Mouse (Mus musculus): ENCODE measurements around the gene Gm28230. TPM values are rescaled to one million over a fixed set of nuclear protein-coding genes. Genes with fewer than 3 reads are reported as not detected.
A peak's percentile ranks its signal among the peaks of the same experiment; 100 is the strongest.

The Gm28230 gene
- polyA plus RNA-seq, 1 experiment = not detected

DNA sequence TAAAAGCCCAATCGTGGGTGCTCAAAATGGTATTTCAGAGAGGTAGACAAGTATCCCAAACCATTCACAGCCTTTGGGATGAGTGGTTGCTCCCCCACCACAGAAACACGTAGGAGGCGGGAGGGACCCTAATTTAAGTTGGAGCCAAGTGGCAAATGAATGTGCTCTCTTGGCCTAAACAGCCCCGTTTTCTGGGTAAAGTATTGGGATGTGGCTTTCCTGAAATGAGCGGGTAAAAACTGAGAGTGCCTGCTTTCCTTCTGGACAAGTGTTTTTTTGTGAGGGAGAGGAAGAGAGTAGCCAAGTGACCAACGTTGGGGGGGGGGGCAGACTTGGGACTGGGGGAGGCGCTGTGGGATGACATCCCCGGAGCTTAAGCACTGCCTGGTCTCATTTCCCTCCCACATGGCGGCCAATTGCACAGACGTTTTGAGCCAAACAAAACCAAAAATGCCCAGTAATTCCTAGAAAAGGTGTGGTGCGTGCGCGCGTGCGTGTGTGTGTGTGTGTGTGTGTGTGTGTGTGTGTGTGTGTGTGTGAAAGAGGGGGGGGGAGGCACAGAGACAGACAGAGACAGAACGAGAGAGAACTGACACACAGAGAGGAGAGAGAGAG lies 15.5 kb upstream of the Gm28230 start:
- H3K9me3 ChIP-seq = no peaks in the 10 kb centered on the region
- no peak for TF ChIP-seq FLI1 (IDR thresholded peaks at IDR 0.05; ENCODE audit: low read length)
- no peak for TF ChIP-seq GATA1 (IDR thresholded peaks at IDR 0.05; ENCODE audit: borderline replicate concordance, low read length)
- peaks cover 96% of the 10 kb centered on the region for H3K27me3 ChIP-seq (replicated peaks)
- no peak overlapping the region for H3K4me3 ChIP-seq (replicated peaks)
- H3K4me1 ChIP-seq = peaks cover 25% of the 10 kb centered on the region
- no peaks in the 10 kb centered on the region for H3K36me3 ChIP-seq (replicated peaks; ENCODE audit: low read length)

DNA sequence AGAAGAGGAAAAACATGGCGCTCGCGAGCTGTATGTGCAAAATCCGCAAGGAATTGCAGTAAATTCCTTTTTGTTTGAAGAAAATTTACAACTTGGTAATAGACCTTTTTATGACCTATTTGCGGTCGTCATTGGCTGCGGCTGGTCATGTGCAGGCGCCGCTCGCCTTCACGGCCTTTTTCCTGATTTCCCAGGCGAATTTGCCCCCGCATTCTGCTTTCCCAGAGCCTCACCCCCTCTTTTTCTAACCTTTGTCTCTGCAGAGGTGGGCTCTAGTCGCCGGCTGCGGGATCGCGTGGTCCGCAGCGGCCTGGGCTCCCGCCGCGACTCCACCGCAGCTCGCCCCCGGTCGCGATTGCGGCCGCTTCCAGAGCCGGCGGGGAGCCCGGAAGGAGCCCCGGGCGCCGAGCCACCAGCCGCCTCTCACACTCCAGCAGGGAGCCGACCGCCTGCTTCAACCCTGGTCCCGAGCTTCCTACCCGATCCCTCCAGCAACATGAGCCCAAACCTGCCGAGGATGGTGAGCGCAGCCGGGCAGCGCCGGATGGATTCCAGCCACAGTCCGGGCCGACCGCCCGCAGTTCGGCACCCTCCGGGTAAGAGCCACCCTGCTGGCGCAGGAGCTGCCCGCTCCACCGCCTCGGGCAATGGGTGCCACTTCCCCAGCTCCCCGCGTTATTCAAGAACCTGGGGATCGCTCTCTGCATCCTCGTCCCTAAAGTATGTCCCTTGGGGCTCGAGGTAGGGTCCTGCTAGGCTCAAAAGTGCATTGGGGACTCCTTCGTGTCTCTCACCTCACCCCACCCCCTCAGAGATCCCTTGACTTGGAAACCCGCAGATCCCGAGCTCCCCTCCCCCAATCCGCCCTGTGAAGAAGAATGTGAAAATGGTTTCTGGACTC lies 14.6 kb upstream of the Gm28230 start, which contains the start of the genes Hoxd3 and Hoxd4:
Gene Hoxd3, plus strand, starts transcription at position 207 of the 901 bp plus-strand sequence.
Gene Hoxd4, plus strand, starts transcription at position 209 of the 901 bp plus-strand sequence.
- Histone ChIP-seq H3K4me1 (peaks cover 28% of the 10 kb centered on the region), H3K4me3 (replicated peaks) (peak within 1 kb of the TSS; percentile 70), H3K9me3 (no peaks in the 10 kb centered on the region), H3K36me3 (replicated peaks; ENCODE audit: low read length) (no peaks in the 10 kb centered on the region), H3K27me3 (replicated peaks) (peaks cover 95% of the 10 kb centered on the region)
- TF ChIP-seq FLI1 (IDR thresholded peaks at IDR 0.05; ENCODE audit: low read length) = no peak
- TF ChIP-seq GATA1 (IDR thresholded peaks at IDR 0.05; ENCODE audit: borderline replicate concordance, low read length) = no peak

GRCm38 (mm10) chr2:74713239-74714150 lies 13.0 kb upstream of the Gm28230 start:
- peaks cover 95% of the 10 kb centered on the region for H3K27me3 ChIP-seq (replicated peaks)
- H3K4me3 ChIP-seq (replicated peaks) = no peak overlapping the region
- H3K9me3 ChIP-seq = no peaks in the 10 kb centered on the region
- TF ChIP-seq GATA1 (IDR thresholded peaks at IDR 0.05; ENCODE audit: borderline replicate concordance, low read length) (no peak), FLI1 (IDR thresholded peaks at IDR 0.05; ENCODE audit: low read length) (no peak)
- no peaks in the 10 kb centered on the region for H3K36me3 ChIP-seq (replicated peaks; ENCODE audit: low read length)
- peaks cover 28% of the 10 kb centered on the region for H3K4me1 ChIP-seq

GRCm38 (mm10) chr2:74714156-74714789 lies 12.3 kb upstream of the Gm28230 start:
- H3K36me3 ChIP-seq (replicated peaks; ENCODE audit: low read length) = no peaks in the 10 kb centered on the region
- no peak overlapping the region for H3K4me3 ChIP-seq (replicated peaks)
- TF ChIP-seq FLI1 (IDR thresholded peaks at IDR 0.05; ENCODE audit: low read length) = no peak
- TF ChIP-seq GATA1 (IDR thresholded peaks at IDR 0.05; ENCODE audit: borderline replicate concordance, low read length) = no peak
- peaks cover 28% of the 10 kb centered on the region for H3K4me1 ChIP-seq
- H3K9me3 ChIP-seq = no peaks in the 10 kb centered on the region
- peaks cover 91% of the 10 kb centered on the region for H3K27me3 ChIP-seq (replicated peaks)

DNA sequence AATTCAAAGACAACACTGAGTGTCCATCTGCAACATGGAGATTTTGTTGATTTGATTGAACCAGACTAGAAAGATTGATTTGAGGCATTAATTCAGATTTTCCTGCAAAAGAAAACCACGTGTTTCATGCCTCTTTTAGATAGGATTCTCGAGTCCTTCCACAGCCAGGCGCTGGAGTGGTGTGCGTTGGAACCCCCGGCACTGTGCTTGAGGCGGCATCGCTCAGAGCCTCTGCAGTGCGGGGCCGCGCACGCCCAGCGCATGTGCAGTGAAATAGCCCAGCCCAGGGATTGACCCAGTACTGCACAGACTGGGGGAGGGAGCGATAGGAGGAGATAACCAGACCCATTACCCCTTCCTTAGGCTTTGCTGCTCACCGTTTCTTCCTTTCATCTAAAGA lies 11.6 kb upstream of the Gm28230 start:
- peak overlapping the region; percentile 71 for H3K4me3 ChIP-seq (replicated peaks)
- no peaks in the 10 kb centered on the region for H3K36me3 ChIP-seq (replicated peaks; ENCODE audit: low read length)
- no peaks in the 10 kb centered on the region for H3K9me3 ChIP-seq
- H3K27me3 ChIP-seq (replicated peaks) = peaks cover 90% of the 10 kb centered on the region
- TF ChIP-seq FLI1 (IDR thresholded peaks at IDR 0.05; ENCODE audit: low read length) (no peak), GATA1 (IDR thresholded peaks at IDR 0.05; ENCODE audit: borderline replicate concordance, low read length) (no peak)
- H3K4me1 ChIP-seq = peaks cover 28% of the 10 kb centered on the region

GRCm38 (mm10) chr2:74715504-74716241 lies 10.9 kb upstream of the Gm28230 start:
- TF ChIP-seq GATA1 (IDR thresholded peaks at IDR 0.05; ENCODE audit: borderline replicate concordance, low read length) = no peak

DNA sequence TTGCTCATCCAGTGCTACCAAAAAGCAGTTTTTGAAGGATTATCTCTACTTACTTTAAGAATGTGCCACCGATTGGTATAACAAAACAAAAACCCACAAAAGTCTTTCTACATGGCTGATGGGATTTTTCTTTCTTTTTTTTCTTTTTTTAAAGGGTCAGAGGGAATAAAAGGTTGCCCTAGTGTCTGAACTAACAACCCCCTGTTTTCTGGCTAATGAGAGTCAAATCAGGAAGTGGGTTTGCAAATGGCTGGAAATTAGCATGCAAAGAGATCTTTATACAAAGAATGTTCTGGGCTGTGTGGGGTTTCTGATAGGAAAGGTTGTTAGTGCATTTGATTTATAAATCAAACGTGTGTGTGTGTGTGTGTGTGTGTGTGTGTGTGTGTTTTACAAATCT lies 6.1 kb upstream of the Gm28230 start:
- Histone ChIP-seq H3K4me1 (peaks cover 10% of the 10 kb centered on the region), H3K27me3 (replicated peaks) (peaks cover 85% of the 10 kb centered on the region)

More at GRCm38 (mm10) chr2:74715504-74716241, 10.9 kb upstream of the Gm28230 start:
- Histone ChIP-seq H3K36me3 (replicated peaks; ENCODE audit: low read length) (no peaks in the 10 kb centered on the region), H3K4me1 (peaks cover 28% of the 10 kb centered on the region), H3K4me3 (replicated peaks) (peak overlapping the region; percentile 89), H3K9me3 (no peaks in the 10 kb centered on the region), H3K27me3 (replicated peaks) (peaks cover 85% of the 10 kb centered on the region)

GRCm38 (mm10) chr2:74720955-74721491 lies 5.5 kb upstream of the Gm28230 start:
- peaks cover 4% of the 10 kb centered on the region for H3K4me1 ChIP-seq
- H3K27me3 ChIP-seq (replicated peaks) = peaks cover 85% of the 10 kb centered on the region
- no peaks in the 10 kb centered on the region for H3K36me3 ChIP-seq (replicated peaks; ENCODE audit: low read length)
- H3K4me3 ChIP-seq (replicated peaks) = no peak overlapping the region
- no peaks in the 10 kb centered on the region for H3K9me3 ChIP-seq
- TF ChIP-seq GATA1 (IDR thresholded peaks at IDR 0.05; ENCODE audit: borderline replicate concordance, low read length) = no peak

More for the DNA sequence above, 6.1 kb upstream of the Gm28230 start:
- no peak for TF ChIP-seq FLI1 (IDR thresholded peaks at IDR 0.05; ENCODE audit: low read length)
- TF ChIP-seq GATA1 (IDR thresholded peaks at IDR 0.05; ENCODE audit: borderline replicate concordance, low read length) = no peak
- H3K9me3 ChIP-seq = no peaks in the 10 kb centered on the region
- H3K4me3 ChIP-seq (replicated peaks) = no peak overlapping the region
- no peaks in the 10 kb centered on the region for H3K36me3 ChIP-seq (replicated peaks; ENCODE audit: low read length)
